20 mouse cellular contexts compared by ENCODE assay signal in the genomic region with DNA sequence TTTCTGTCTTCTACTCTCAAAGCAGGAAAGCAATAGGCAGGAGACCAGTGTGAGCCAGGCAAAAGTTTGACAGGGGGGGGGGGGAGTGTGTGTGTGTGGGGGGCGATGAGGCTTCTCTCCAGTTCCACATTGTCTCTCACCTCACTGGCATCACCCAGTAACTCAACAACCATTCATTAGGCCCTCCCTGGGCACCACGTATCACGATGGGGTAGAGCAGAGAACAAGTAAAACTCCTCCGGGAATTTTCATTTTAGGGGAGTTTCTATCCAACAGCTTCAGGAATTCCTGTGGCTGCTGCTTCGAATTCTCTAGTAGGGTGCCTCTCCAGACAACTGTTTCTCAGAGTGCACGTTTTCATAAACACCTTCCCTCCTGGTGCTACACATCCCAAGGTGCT.
DNase-seq lines count a peak whose midpoint lies in the region; ATAC-seq and TF ChIP-seq lines count a peak whose summit lies in the region.
"Had no signal": no experiment of that assay in that cellular context is flagged by ENCODE, and none has a peak within 500 bp of the region (broad histone marks: within the 10 kb centered on the region; RNA-seq: fewer than 3 reads in every experiment).

No protein-coding gene starts in this region.

- no peaks in the 10 kb centered on the region for H3K9me3 ChIP-seq in heart, embryonic 11.5 days (replicated peaks; ENCODE audit: control insufficient read depth, low read length)
- H3K9me3 ChIP-seq in intestine, embryonic 15.5 days = no peaks in the 10 kb centered on the region
- no peaks in the 10 kb centered on the region for H3K9me3 ChIP-seq in intestine, postnatal 0 days (ENCODE audit: control insufficient read depth)
- no peaks in the 10 kb centered on the region for H3K9me3 ChIP-seq in neural tube, embryonic 11.5 days (ENCODE audit: control insufficient read depth, low read length)
- H3K9me3 ChIP-seq: forebrain, embryonic 15.5 days; heart, embryonic 15.5 days; hindbrain, embryonic 15.5 days; liver, embryonic 15.5 days; midbrain, embryonic 12.5 days; stomach, embryonic 15.5 days had no signal

- no peak overlapping the region for H3K4me3 ChIP-seq in heart, embryonic 11.5 days (ENCODE audit: low read depth, low read length)
- no peak overlapping the region for H3K4me3 ChIP-seq in intestine, embryonic 15.5 days (replicated peaks)
- no peak overlapping the region for H3K4me3 ChIP-seq in intestine, postnatal 0 days (ENCODE audit: low read depth, low read length)
- H3K4me3 ChIP-seq in neural tube, embryonic 11.5 days (ENCODE audit: low read depth, low read length) = no peak overlapping the region
- H3K4me3 ChIP-seq: erythroblast, embryonic 14.5 days; forebrain, embryonic 15.5 days; heart, embryonic 15.5 days; hindbrain, embryonic 15.5 days; liver, embryonic 15.5 days; midbrain, embryonic 12.5 days; stomach, embryonic 15.5 days had no signal

- no peak overlapping the region for H3K27ac ChIP-seq in heart, embryonic 11.5 days (ENCODE audit: low read depth, low read length)
- no peak overlapping the region for H3K27ac ChIP-seq in intestine, embryonic 15.5 days
- H3K27ac ChIP-seq in intestine, postnatal 0 days (ENCODE audit: low read depth, low read length) = no peak overlapping the region
- no peak overlapping the region for H3K27ac ChIP-seq in neural tube, embryonic 11.5 days (ENCODE audit: low read depth, low read length)
- H3K27ac ChIP-seq: forebrain, embryonic 15.5 days; heart, embryonic 15.5 days; hindbrain, embryonic 15.5 days; liver, embryonic 15.5 days; midbrain, embryonic 12.5 days; stomach, embryonic 15.5 days had no signal

- intact Hi-C loops in heart, postnatal 36 days (cut with DNase I) = no loop called here

- H3K36me3 ChIP-seq in heart, embryonic 11.5 days (ENCODE audit: control insufficient read depth, insufficient read depth, low read length) = no peaks in the 10 kb centered on the region
- H3K36me3 ChIP-seq in intestine, embryonic 15.5 days = no peaks in the 10 kb centered on the region
- H3K36me3 ChIP-seq in intestine, postnatal 0 days (ENCODE audit: control insufficient read depth, insufficient read depth) = no peaks in the 10 kb centered on the region
- no peaks in the 10 kb centered on the region for H3K36me3 ChIP-seq in neural tube, embryonic 11.5 days (ENCODE audit: control insufficient read depth, insufficient read depth, low read length)
- H3K36me3 ChIP-seq: forebrain, embryonic 15.5 days; heart, embryonic 15.5 days; hindbrain, embryonic 15.5 days; liver, embryonic 15.5 days; midbrain, embryonic 12.5 days; stomach, embryonic 15.5 days had no signal

- peaks cover 10% of the 10 kb centered on the region for H3K4me1 ChIP-seq in heart, embryonic 11.5 days (ENCODE audit: control insufficient read depth, insufficient read depth, low read length)
- 0 out of 2 replicates have a peak, but pooled peaks cover 6% of the 10 kb centered on the region for H3K4me1 ChIP-seq in intestine, embryonic 15.5 days (replicated peaks)
- H3K4me1 ChIP-seq in intestine, postnatal 0 days (replicated peaks; ENCODE audit: control insufficient read depth, insufficient read depth, low read length) = 0 out of 2 replicates have a peak, but pooled peaks cover 2% of the 10 kb centered on the region
- peaks cover 11% of the 10 kb centered on the region for H3K4me1 ChIP-seq in neural tube, embryonic 11.5 days (ENCODE audit: control insufficient read depth, insufficient read depth, low read length)
- H3K4me1 ChIP-seq: liver, embryonic 15.5 days had no signal

- H3K4me2 ChIP-seq in heart, embryonic 11.5 days = peak overlapping the region; percentile 54; the same call in 1 of the 2 replicates
- peak overlapping the region; percentile 10; the same call in 1 of the 2 replicates for H3K4me2 ChIP-seq in intestine, embryonic 15.5 days (replicated peaks)
- no peak overlapping the region for H3K4me2 ChIP-seq in intestine, postnatal 0 days (replicated peaks; ENCODE audit: low read depth)
- H3K4me2 ChIP-seq in neural tube, embryonic 11.5 days (ENCODE audit: low read depth) = no peak overlapping the region
- H3K4me2 ChIP-seq: forebrain, embryonic 15.5 days; hindbrain, embryonic 15.5 days; liver, embryonic 15.5 days had no signal

- DNase-seq in heart, postnatal 36 days = no peak
- no peak for DNase-seq in neural tube, embryonic 11.5 days (ENCODE audit: low spot score)
- no peak for DNase-seq in neural tube, embryonic 10.5 days (ENCODE audit: extremely low spot score, low spot score)
- DNase-seq in right cerebral cortex, postnatal 25 days = no peak
- DNase-seq: adrenal gland, adult 2 months; B cell, adult 2 months; cerebellum, adult 2 months; kidney, adult 9 months; thymus, adult 18-20 months; thymus, postnatal 4 days had no signal

- H3K27me3 ChIP-seq in heart, embryonic 11.5 days (ENCODE audit: control insufficient read depth, insufficient read depth, low read length) = 0 out of 2 replicates have a peak, but pooled peaks cover 2% of the 10 kb centered on the region
- H3K27me3 ChIP-seq in intestine, embryonic 15.5 days (replicated peaks) = no peaks in the 10 kb centered on the region
- no peaks in the 10 kb centered on the region for H3K27me3 ChIP-seq in intestine, postnatal 0 days (replicated peaks; ENCODE audit: control insufficient read depth, insufficient read depth, low read length)
- no peaks in the 10 kb centered on the region for H3K27me3 ChIP-seq in neural tube, embryonic 11.5 days (ENCODE audit: control insufficient read depth, insufficient read depth, low read length)
- H3K27me3 ChIP-seq: forebrain, embryonic 15.5 days; liver, embryonic 15.5 days; stomach, embryonic 15.5 days had no signal

- no peak for ATAC-seq in heart, embryonic 11.5 days (replicated peaks; ENCODE audit: insufficient number of reproducible peaks, low FRiP score, low TSS enrichment)
- ATAC-seq in intestine, embryonic 15.5 days = no peak
- no peak for ATAC-seq in intestine, postnatal 0 days
- ATAC-seq in neural tube, embryonic 11.5 days (ENCODE audit: insufficient read depth, low FRiP score, low TSS enrichment) = 0 out of 2 replicates have a peak, but pooled peaks have one; percentile 13

- no peak for TF ChIP-seq CTCF in intestine, postnatal 0 days (IDR thresholded peaks at IDR 0.05; ENCODE audit: low read depth)

- 0 out of 2 replicates have a peak overlapping the region, but pooled peaks have one; percentile 22 for H3K9ac ChIP-seq in heart, embryonic 11.5 days (ENCODE audit: low read depth, low read length)
- no peak overlapping the region for H3K9ac ChIP-seq in intestine, embryonic 15.5 days
- no peak overlapping the region for H3K9ac ChIP-seq in intestine, postnatal 0 days (ENCODE audit: low read depth, low read length)
- H3K9ac ChIP-seq in neural tube, embryonic 11.5 days (ENCODE audit: low read length) = no peak overlapping the region
- H3K9ac ChIP-seq: forebrain, embryonic 15.5 days; heart, embryonic 15.5 days; hindbrain, embryonic 15.5 days; liver, embryonic 15.5 days; midbrain, embryonic 12.5 days; stomach, embryonic 15.5 days had no signal

- 43% methylated on average over 6 of the region's 6 CpGs for WGBS in heart, embryonic 11.5 days (ENCODE audit: insufficient replicate concordance)
- 39% methylated on average over 6 of the region's 6 CpGs for WGBS in intestine, embryonic 15.5 days
- 71% methylated on average over 5 of the region's 6 CpGs for WGBS in intestine, postnatal 0 days
- WGBS in neural tube, embryonic 11.5 days = 33% methylated on average over 5 of the region's 6 CpGs

Comparison
In these comparisons a context has a peak if more than half of its experiments do, and no peak if none do; other contexts are left out.
1. H3K4me2 ChIP-seq: peak in heart, embryonic 11.5 days (single experiment) and intestine, embryonic 15.5 days (single experiment); none in intestine, postnatal 0 days (single experiment) and neural tube, embryonic 11.5 days (single experiment).